Mouse (Mus musculus) myocyte (in vitro differentiated cells): Measurements from ENCODE around the gene Zfp428.

Experiments used
- MAX ChIP-seq: IDR thresholded peaks from one replicate; pipeline ENCODE4 v1.6.1; 2011; ENCODE audit warnings: low read depth, mild to moderate bottlenecking, control low read depth
- POLR2A ChIP-seq: IDR thresholded peaks from one replicate; pipeline ENCODE4 v1.6.1; 2011; ENCODE audit warnings: low read depth, mild to moderate bottlenecking, control low read depth, moderate library complexity; ENCODE audit not compliant: insufficient read length
- POLR2AphosphoS2 ChIP-seq: IDR thresholded peaks from one replicate; pipeline ENCODE4 v1.6.1; 2011; ENCODE audit warnings: low read depth, control low read depth; ENCODE audit not compliant: insufficient read length
- USF1 ChIP-seq: IDR thresholded peaks from one replicate; pipeline ENCODE4 v1.6.1; 2011; ENCODE audit warnings: low read depth, mild to moderate bottlenecking, control low read depth, moderate library complexity

GRCm38 (mm10) chr7:24533031-24533571 lies 26.3 kb downstream of the Zfp428 start:
- TF ChIP-seq POLR2A = no peak
- no peak for TF ChIP-seq MAX
- TF ChIP-seq USF1 = no peak
- no peak for TF ChIP-seq POLR2AphosphoS2
